19 mouse cellular contexts compared by ENCODE assay signal in genomic region chr3:117188782-117189500, GRCm38 (mm10).
DNase-seq lines count a peak whose midpoint lies in the region; ATAC-seq and TF ChIP-seq lines count a peak whose summit lies in the region.
"Had no signal": no experiment of that assay in that cellular context is flagged by ENCODE, and none has a peak within 500 bp of the region (broad histone marks: within the 10 kb centered on the region; RNA-seq: fewer than 3 reads in every experiment).

No protein-coding gene starts in this region.

- H3K9me3 ChIP-seq in kidney, postnatal 0 days (replicated peaks; ENCODE audit: low read length): no peaks in the 10 kb centered on the region
- no peaks in the 10 kb centered on the region for H3K9me3 ChIP-seq in kidney, embryonic 15.5 days (replicated peaks)
- H3K9me3 ChIP-seq in forebrain, embryonic 15.5 days: no peaks in the 10 kb centered on the region
- H3K9me3 ChIP-seq in midbrain, embryonic 14.5 days (ENCODE audit: control insufficient read depth, low read length): no peaks in the 10 kb centered on the region
- H3K9me3 ChIP-seq: embryonic facial prominence, embryonic 15.5 days; G1E had no signal

- H3K27ac ChIP-seq in kidney, postnatal 0 days: no peak overlapping the region
- H3K27ac ChIP-seq in kidney, embryonic 15.5 days: no peak overlapping the region
- no peak overlapping the region for H3K27ac ChIP-seq in forebrain, embryonic 15.5 days (replicated peaks)
- H3K27ac ChIP-seq in midbrain, embryonic 14.5 days (replicated peaks; ENCODE audit: low read depth, low read length): no peak overlapping the region
- H3K27ac ChIP-seq: embryonic facial prominence, embryonic 15.5 days had no signal

- no peak for TF ChIP-seq CTCF in kidney, postnatal 0 days (IDR thresholded peaks at IDR 0.05; ENCODE audit: low read depth)

- no peaks in the 10 kb centered on the region for H3K27me3 ChIP-seq in kidney, postnatal 0 days (ENCODE audit: insufficient read depth, low read length)
- H3K27me3 ChIP-seq in kidney, embryonic 15.5 days: no peaks in the 10 kb centered on the region
- H3K27me3 ChIP-seq in forebrain, embryonic 15.5 days: no peaks in the 10 kb centered on the region
- H3K27me3 ChIP-seq in midbrain, embryonic 14.5 days (ENCODE audit: control insufficient read depth, insufficient read depth, low read length): no peaks in the 10 kb centered on the region
- H3K27me3 ChIP-seq: embryonic facial prominence, embryonic 15.5 days had no signal

- ATAC-seq in kidney, postnatal 0 days (replicated peaks; ENCODE audit: low FRiP score, low read depth): no peak
- no peak for ATAC-seq in kidney, embryonic 15.5 days (replicated peaks; ENCODE audit: low FRiP score)
- peak; percentile 51; the same call in 1 of the 2 replicates for ATAC-seq in forebrain, embryonic 15.5 days (replicated peaks)
- peak; percentile 79 for ATAC-seq in midbrain, embryonic 14.5 days (ENCODE audit: low FRiP score, low TSS enrichment)
- ATAC-seq: CD4-positive, CD25-positive, alpha-beta regulatory T cell, adult 4 months; intestine, postnatal 0 days; liver, postnatal 0 days had no signal

- H3K9ac ChIP-seq in kidney, postnatal 0 days (ENCODE audit: low read depth, low read length): no peak overlapping the region
- no peak overlapping the region for H3K9ac ChIP-seq in kidney, embryonic 15.5 days
- H3K9ac ChIP-seq in forebrain, embryonic 15.5 days (replicated peaks): no peak overlapping the region
- H3K9ac ChIP-seq in midbrain, embryonic 14.5 days (replicated peaks; ENCODE audit: low read length): no peak overlapping the region
- H3K9ac ChIP-seq: embryonic facial prominence, embryonic 15.5 days; liver, postnatal 0 days had no signal

- H3K4me3 ChIP-seq in kidney, postnatal 0 days (replicated peaks; ENCODE audit: low read depth, low read length): no peak overlapping the region
- H3K4me3 ChIP-seq in kidney, embryonic 15.5 days (replicated peaks): no peak overlapping the region
- H3K4me3 ChIP-seq in forebrain, embryonic 15.5 days: no peak overlapping the region
- no peak overlapping the region for H3K4me3 ChIP-seq in midbrain, embryonic 14.5 days (replicated peaks; ENCODE audit: low read depth, low read length)
- H3K4me3 ChIP-seq: embryonic facial prominence, embryonic 15.5 days had no signal

- H3K36me3 ChIP-seq in kidney, postnatal 0 days (ENCODE audit: insufficient read depth, low read length): no peaks in the 10 kb centered on the region
- H3K36me3 ChIP-seq in kidney, embryonic 15.5 days: no peaks in the 10 kb centered on the region
- H3K36me3 ChIP-seq in forebrain, embryonic 15.5 days: no peaks in the 10 kb centered on the region
- no peaks in the 10 kb centered on the region for H3K36me3 ChIP-seq in midbrain, embryonic 14.5 days (ENCODE audit: control insufficient read depth, insufficient read depth, low read length)
- H3K36me3 ChIP-seq: embryonic facial prominence, embryonic 15.5 days; G1E had no signal

- WGBS in kidney, postnatal 0 days: 43% methylated on average over 3 of the region's 3 CpGs
- 50% methylated on average over 3 of the region's 3 CpGs for WGBS in kidney, embryonic 15.5 days
- 45% methylated on average over 3 of the region's 3 CpGs for WGBS in forebrain, embryonic 15.5 days
- WGBS in midbrain, embryonic 14.5 days: 14% methylated on average over 3 of the region's 3 CpGs

- H3K4me1 ChIP-seq in kidney, postnatal 0 days (replicated peaks; ENCODE audit: insufficient read depth, low read length): no peaks in the 10 kb centered on the region
- H3K4me1 ChIP-seq in kidney, embryonic 15.5 days: no peaks in the 10 kb centered on the region
- no peaks in the 10 kb centered on the region for H3K4me1 ChIP-seq in forebrain, embryonic 15.5 days
- H3K4me1 ChIP-seq in midbrain, embryonic 14.5 days (ENCODE audit: control insufficient read depth, insufficient read depth, low read length): no peaks in the 10 kb centered on the region
- H3K4me1 ChIP-seq: embryonic facial prominence, embryonic 15.5 days had no signal

- H3K4me2 ChIP-seq in kidney, postnatal 0 days (ENCODE audit: low read length): no peak overlapping the region
- H3K4me2 ChIP-seq in kidney, embryonic 15.5 days: no peak overlapping the region
- no peak overlapping the region for H3K4me2 ChIP-seq in forebrain, embryonic 15.5 days (replicated peaks)
- H3K4me2 ChIP-seq in midbrain, embryonic 14.5 days (ENCODE audit: low read length): no peak overlapping the region
- H3K4me2 ChIP-seq: embryonic facial prominence, embryonic 15.5 days had no signal

- DNase-seq in cerebellum, postnatal 10 days: peak; percentile 68 to 72
- no peak for DNase-seq in cerebellum, adult 11 months
- peak; percentile 2 for DNase-seq in kidney, postnatal 0 days (ENCODE audit: low spot score)
- peak; percentile 77 for DNase-seq in midbrain, embryonic 14.5 days
- DNase-seq in adrenal gland, adult 2 months: no peak
- DNase-seq in layer of hippocampus, postnatal 36 days: no peak
- DNase-seq: cerebellum, adult 18-20 months; heart, adult 11 months; heart, postnatal 4 days; kidney, postnatal 10 days; liver; liver, postnatal 0 days; lung, postnatal 14 days had no signal

Comparison
In these comparisons a context has a peak if more than half of its experiments do, and no peak if none do; other contexts are left out.
1. DNase-seq: peak in cerebellum, postnatal 10 days (2 of 2), kidney, postnatal 0 days (single experiment) and midbrain, embryonic 14.5 days (single experiment); none in cerebellum, adult 11 months (single experiment), adrenal gland, adult 2 months (single experiment) and layer of hippocampus, postnatal 36 days (0 of 2).
2. ATAC-seq: peak in forebrain, embryonic 15.5 days (single experiment) and midbrain, embryonic 14.5 days (single experiment); none in kidney, postnatal 0 days (single experiment) and kidney, embryonic 15.5 days (single experiment).